8 mouse cellular contexts compared by ENCODE assay signal in the genomic region with DNA sequence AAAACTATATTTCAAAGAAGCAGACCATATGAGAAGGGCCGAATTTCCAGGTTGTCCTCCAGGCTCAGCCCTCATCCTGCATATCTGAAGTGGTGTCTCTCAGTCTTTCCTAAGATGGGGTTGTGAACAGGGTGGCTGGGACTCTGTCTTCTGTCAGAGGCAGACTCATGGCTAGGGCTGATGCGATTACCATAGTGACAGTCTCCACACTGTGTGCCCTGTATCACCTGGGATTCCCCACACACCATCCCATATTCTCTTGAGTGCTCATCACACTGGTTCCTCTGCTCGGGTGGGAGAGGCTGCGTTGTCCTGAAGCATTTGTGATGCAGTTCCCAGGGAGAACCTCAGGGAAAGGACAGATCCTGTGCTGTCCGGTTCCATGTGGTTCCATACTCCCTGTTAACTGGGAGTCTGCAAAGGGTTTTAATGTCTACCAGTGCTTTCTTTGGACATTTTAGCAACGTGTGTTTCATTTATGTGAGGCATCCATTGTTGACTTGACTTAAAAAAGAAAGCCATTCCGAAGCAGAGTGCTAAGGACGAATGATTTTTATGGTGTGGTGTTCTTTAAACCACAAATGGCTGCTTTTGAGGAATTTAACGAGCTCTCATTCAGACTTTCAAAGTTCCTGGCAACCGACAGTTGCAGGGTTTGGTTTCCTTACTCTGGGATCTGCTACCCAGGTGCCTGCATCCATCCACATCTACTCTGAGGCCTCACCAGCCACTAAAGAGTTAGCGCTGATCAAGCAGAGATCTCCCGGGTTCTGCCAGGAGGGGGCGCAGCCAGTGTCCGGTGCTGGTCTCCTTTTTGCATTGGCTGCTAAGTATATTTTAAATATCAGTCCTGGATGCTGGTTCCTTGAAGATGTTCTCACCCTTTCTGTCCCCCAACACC. TPM values are rescaled to one million over a fixed set of nuclear protein-coding genes. Genes with fewer than 3 reads are reported as not detected.
A peak's percentile ranks its signal among the peaks of the same experiment; 100 is the strongest.
DNase-seq lines count a peak whose midpoint lies in the region; ATAC-seq lines count a peak whose summit lies in the region.

No protein-coding gene starts in this region.

- ATAC-seq in frontal cortex, adult (ENCODE audit: low TSS enrichment), result peak; percentile 82
- peak; percentile 72 for ATAC-seq in granulocyte monocyte progenitor cell, adult 5-6 weeks (replicated peaks; ENCODE audit: poor library complexity, severe bottlenecking)

- DNase-seq in frontal cortex, postnatal 10 days (ENCODE audit: low spot score in 2 of 2), result no peak
- DNase-seq in ovary, postnatal 10 days (ENCODE audit: low spot score), result peak; percentile 12
- no peak for DNase-seq in ovary, adult 18-20 months (ENCODE audit: low spot score)
- peak; percentile 61 for DNase-seq in brain, adult 2 months (ENCODE audit: low read depth, low spot score)
- peak; percentile 34 for DNase-seq in lung, postnatal 25 days (ENCODE audit: low spot score)
- peak; percentile 32 for DNase-seq in thymus, postnatal 14 days

RNA-seq across cellular contexts. Expression of gene Tmem150c, which starts 7.2 kb away (rescaled TPM):
- not detected in 2 replicates for total RNA-seq in granulocyte monocyte progenitor cell, adult 5-6 weeks (2014; fragmentation: Nextera tagmentation)
- total RNA-seq in granulocyte monocyte progenitor cell, adult 5-6 weeks (2017), result not detected in 2 replicates

Comparison
In these comparisons a context has a peak if more than half of its experiments do, and no peak if none do; other contexts are left out.
1. DNase-seq: peak in ovary, postnatal 10 days (single experiment), brain, adult 2 months (single experiment), lung, postnatal 25 days (single experiment) and thymus, postnatal 14 days (single experiment); none in frontal cortex, postnatal 10 days (0 of 2) and ovary, adult 18-20 months (single experiment).